Mouse (Mus musculus) Patski (cell line): ENCODE results near the gene Micall1. TPM values are rescaled to one million over a fixed set of nuclear protein-coding genes. Genes with fewer than 3 reads are reported as not detected.
A peak's percentile ranks its signal among the peaks of the same experiment; 100 is the strongest.

Source experiments
- ATAC-seq: fragments of 100-300 bp; one replicate; pipeline ENCODE4 v1.8.0; 2021
- CTCF ChIA-PET: fragments of 350-600 bp; sonication (Branson Sonifier 250); formaldehyde crosslinking; loops from one replicate; lab custom pipeline; 2022; ENCODE audit warnings: inconsistent platforms; lab: Charles Lee
- POLR2A ChIA-PET: fragments of 350-600 bp; sonication (Branson Sonifier 250); formaldehyde crosslinking; loops from one replicate; lab custom pipeline; 2022; ENCODE audit warnings: antibody characterized with exemption, inconsistent platforms; lab: Charles Lee
- DNase-seq: peaks from one replicate; pipeline ENCODE4 v3.0.0-alpha.2; 2011; ENCODE audit warnings: low read depth, low spot score
- H3K27me3 ChIP-seq: fragments of 371-371 bp; one replicate; pipeline ENCODE4 v1.5.1; 2021
- CTCF ChIP-seq: fragments of 100-300 bp; IDR thresholded peaks from one replicate; pipeline ENCODE4 v1.5.1; 2021
- in situ Hi-C: fragments of 300-500 bp; cut with MboI; formaldehyde crosslinking; loops from 3 replicates; pipeline ENCODE4 v1.11.1; 2018; ENCODE audit warnings: low pct_unique_long_range_greater_than_20kb, mixed read lengths
- polyA plus RNA-seq: library from polyadenylated mRNA; unstranded; gene quantifications from one replicate; pipeline ENCODE4 v1.2.3, GENCODE M21; 2021

Micall1 gene
- polyA plus RNA-seq, 1 experiment from 2014 or later, result 43.0 TPM

- ChIA-PET CTCF (interaction anchor here (1.2 kb wide), 1 partner anchor 21 kb away, joined by 3 read pairs; no protein-coding TSS in a partner anchor), POLR2A (interaction anchor here (0.8 to 3.4 kb wide), 4 partner anchors 10 to 32 kb away, joined by 4 to 10 read pairs (median 4); partner anchors contain the start of gene 1700088E04Rik)
- ATAC-seq, result peak; percentile 16
- no peak for DNase-seq
- in situ Hi-C loops, result no loop called here
- TF ChIP-seq CTCF, result no peak
- no peaks in the 10 kb centered on the region for H3K27me3 ChIP-seq
Measured at GRCm38 (mm10) chr15:79109321-79109934, 730 bp downstream of the Micall1 start.

GRCm38 (mm10) chr15:79110031-79110430 lies 1.3 kb downstream of the Micall1 start:
- CTCF ChIA-PET, result interaction anchor here (1.2 to 1.3 kb wide), 2 partner anchors 22 to 39 kb away, joined by 3 read pairs; no protein-coding TSS in a partner anchor
- POLR2A ChIA-PET, result interaction anchor here (1.1 to 3.4 kb wide), 4 partner anchors 10 to 31 kb away, joined by 3 to 10 read pairs (median 4); partner anchors contain the start of gene 1700088E04Rik
- TF ChIP-seq CTCF, result no peak
- ATAC-seq, result no peak
- in situ Hi-C loops, result no loop called here
- H3K27me3 ChIP-seq, result no peaks in the 10 kb centered on the region
- DNase-seq, result no peak

GRCm38 (mm10) chr15:79110528-79110927 lies 1.8 kb downstream of the Micall1 start:
- DNase-seq (no peak), ATAC-seq (no peak)
- POLR2A ChIA-PET, result interaction anchor here (1.2 to 3.4 kb wide), 3 partner anchors 10 to 31 kb away, joined by 3 to 10 read pairs (median 4); partner anchors contain the start of gene 1700088E04Rik

GRCm38 (mm10) chr15:79111774-79112173 lies 3.1 kb downstream of the Micall1 start:
- ATAC-seq (no peak), DNase-seq (no peak)
- ChIA-PET CTCF (no interaction called here), POLR2A (no interaction called here)
- no peaks in the 10 kb centered on the region for H3K27me3 ChIP-seq
- no peak for TF ChIP-seq CTCF
- in situ Hi-C loops, result no loop called here

More at GRCm38 (mm10) chr15:79110528-79110927, 1.8 kb downstream of the Micall1 start:
- in situ Hi-C loops, result no loop called here
- no peak for TF ChIP-seq CTCF
- CTCF ChIA-PET, result interaction anchor here (1.2 to 1.3 kb wide), 2 partner anchors 22 to 39 kb away, joined by 3 read pairs; no protein-coding TSS in a partner anchor
- no peaks in the 10 kb centered on the region for H3K27me3 ChIP-seq

- no peak for DNase-seq
- no peak for ATAC-seq
- TF ChIP-seq CTCF, result no peak
- ChIA-PET POLR2A (no interaction called here), CTCF (no interaction called here)
- H3K27me3 ChIP-seq, result no peaks in the 10 kb centered on the region
- in situ Hi-C loops, result no loop called here
Measured at GRCm38 (mm10) chr15:79115276-79115675, 6.6 kb downstream of the Micall1 start.

- no peak for TF ChIP-seq CTCF
- ATAC-seq (no peak), DNase-seq (no peak)
- CTCF ChIA-PET, result interaction anchor here (1.0 kb wide), 1 partner anchor 9 kb away, joined by 3 read pairs; no protein-coding TSS in a partner anchor
- in situ Hi-C loops, result no loop called here
- POLR2A ChIA-PET, result no interaction called here
- no peaks in the 10 kb centered on the region for H3K27me3 ChIP-seq
Measured at GRCm38 (mm10) chr15:79119491-79119890, 10.8 kb downstream of the Micall1 start.

GRCm38 (mm10) chr15:79122119-79122518 lies 13.4 kb downstream of the Micall1 start:
- DNase-seq (no peak), ATAC-seq (no peak)
- in situ Hi-C loops, result no loop called here
- no peak for TF ChIP-seq CTCF
- ChIA-PET CTCF (no interaction called here), POLR2A (no interaction called here)
- H3K27me3 ChIP-seq, result no peaks in the 10 kb centered on the region

- POLR2A ChIA-PET, result no interaction called here
- no peaks in the 10 kb centered on the region for H3K27me3 ChIP-seq
- DNase-seq (no peak), ATAC-seq (no peak)
- in situ Hi-C loops, result no loop called here
- CTCF ChIA-PET, result no interaction called here
- no peak for TF ChIP-seq CTCF
Measured at GRCm38 (mm10) chr15:79122546-79122945, 13.8 kb downstream of the Micall1 start.

GRCm38 (mm10) chr15:79123751-79124150 lies 15.1 kb downstream of the Micall1 start:
- POLR2A ChIA-PET, result no interaction called here
- in situ Hi-C loops, result no loop called here

GRCm38 (mm10) chr15:79124331-79124875 lies 15.7 kb downstream of the Micall1 start:
- CTCF ChIA-PET, result no interaction called here
- in situ Hi-C loops, result no loop called here
- POLR2A ChIA-PET, result no interaction called here
- ATAC-seq, result no peak
- no peak for DNase-seq
- H3K27me3 ChIP-seq, result no peaks in the 10 kb centered on the region
- no peak for TF ChIP-seq CTCF

More at GRCm38 (mm10) chr15:79123751-79124150, 15.1 kb downstream of the Micall1 start:
- DNase-seq (no peak), ATAC-seq (no peak)
- CTCF ChIA-PET, result no interaction called here
- no peak for TF ChIP-seq CTCF
- H3K27me3 ChIP-seq, result no peaks in the 10 kb centered on the region
